Comparison of ENCODE assay signal across 30 mouse cellular contexts in the genomic region with DNA sequence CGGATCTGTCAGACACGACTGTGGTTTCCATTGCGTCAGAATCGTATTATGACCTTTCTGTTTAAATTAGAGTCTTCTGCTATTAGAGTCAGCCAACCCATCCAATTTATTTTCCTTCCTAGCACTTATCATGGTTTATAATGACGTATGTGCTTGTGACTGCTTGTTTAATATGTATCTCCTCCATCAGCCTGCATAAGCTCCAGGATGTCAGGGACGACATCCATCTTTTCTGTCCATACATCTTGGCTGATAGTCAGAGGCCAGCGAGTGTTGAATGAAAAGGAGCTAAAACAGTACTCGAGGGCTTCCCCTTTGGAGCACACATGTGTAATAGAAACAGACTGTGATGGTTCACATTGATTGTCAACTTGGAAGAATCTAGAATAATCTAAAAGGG. TPM values are rescaled to one million over a fixed set of nuclear protein-coding genes. Genes with fewer than 3 reads are reported as not detected.
"Had no signal": no experiment of that assay in that cellular context is flagged by ENCODE, and none has a peak within 500 bp of the region (broad histone marks: within the 10 kb centered on the region; RNA-seq: fewer than 3 reads in every experiment).

No protein-coding gene starts in this region.

- H3K9ac ChIP-seq: embryonic facial prominence, embryonic 12.5 days; embryonic facial prominence, embryonic 13.5 days; embryonic facial prominence, embryonic 15.5 days; forebrain, embryonic 12.5 days; forebrain, embryonic 13.5 days; forebrain, embryonic 15.5 days; forebrain, postnatal 0 days had no signal

- ATAC-seq: forebrain, embryonic 13.5 days; forebrain, embryonic 14.5 days; forebrain, embryonic 15.5 days; forebrain, embryonic 16.5 days; forebrain, postnatal 0 days had no signal

- H3K4me1 ChIP-seq: embryonic facial prominence, embryonic 10.5 days; embryonic facial prominence, embryonic 15.5 days; forebrain, embryonic 10.5 days; forebrain, embryonic 12.5 days; forebrain, embryonic 13.5 days; forebrain, embryonic 15.5 days had no signal

- H3K9me3 ChIP-seq: embryonic facial prominence, embryonic 10.5 days; embryonic facial prominence, embryonic 12.5 days; embryonic facial prominence, embryonic 13.5 days; embryonic facial prominence, embryonic 15.5 days; forebrain, embryonic 10.5 days; forebrain, embryonic 12.5 days; forebrain, embryonic 13.5 days; forebrain, embryonic 15.5 days had no signal

- H3K4me3 ChIP-seq: embryonic facial prominence, embryonic 10.5 days; embryonic facial prominence, embryonic 12.5 days; embryonic facial prominence, embryonic 13.5 days; embryonic facial prominence, embryonic 15.5 days; erythroblast, embryonic 14.5 days; forebrain, embryonic 10.5 days; forebrain, embryonic 12.5 days; forebrain, embryonic 13.5 days; forebrain, embryonic 15.5 days; gastrocnemius, adult 2 months; heart, adult 2 months had no signal

- H3K27ac ChIP-seq: embryonic facial prominence, embryonic 10.5 days; embryonic facial prominence, embryonic 12.5 days; embryonic facial prominence, embryonic 13.5 days; embryonic facial prominence, embryonic 15.5 days; forebrain, embryonic 10.5 days; forebrain, embryonic 12.5 days; forebrain, embryonic 13.5 days; forebrain, embryonic 15.5 days; gastrocnemius, adult 2 months; heart, adult 2 months had no signal

- DNase-seq: cerebellum, adult 2 months; cerebellum, adult 8-10 months; cerebellum, adult 9-10 months; cerebellum, adult 9-11 months; cerebellum, postnatal 10 days; cerebellum, postnatal 14 days; cerebellum, postnatal 25 days; cerebellum, postnatal 36 days; embryo, embryonic 11 days; forebrain, postnatal 0 days; gastrocnemius, adult 2 months; gastrocnemius, postnatal 10 days; gastrocnemius, postnatal 14 days; gastrocnemius, postnatal 25 days; gastrocnemius, postnatal 36 days; heart, adult 18-20 months; heart, adult 2 months had no signal

- H3K36me3 ChIP-seq: embryonic facial prominence, embryonic 10.5 days; embryonic facial prominence, embryonic 12.5 days; embryonic facial prominence, embryonic 13.5 days; embryonic facial prominence, embryonic 15.5 days; forebrain, embryonic 10.5 days; forebrain, embryonic 12.5 days; forebrain, embryonic 15.5 days had no signal

- H3K27me3 ChIP-seq: embryonic facial prominence, embryonic 12.5 days; forebrain, embryonic 15.5 days had no signal

- H3K4me2 ChIP-seq: embryonic facial prominence, embryonic 12.5 days; embryonic facial prominence, embryonic 13.5 days; embryonic facial prominence, embryonic 15.5 days; forebrain, embryonic 12.5 days; forebrain, embryonic 13.5 days; forebrain, embryonic 15.5 days had no signal

RNA-seq across cellular contexts. Expression of a gene that starts 6.0 kb away (rescaled TPM):
- total RNA-seq: common myeloid progenitor, adult 5-6 weeks; granulocyte monocyte progenitor cell, adult 5-6 weeks had no signal
- polyA plus RNA-seq: erythroblast, embryonic 14.5 days had no signal
